Mouse (Mus musculus) adipose tissue, adult 10 weeks (tissue): ENCODE results near the gene Slco3a1. TPM values are rescaled to one million over a fixed set of nuclear protein-coding genes. Genes with fewer than 3 reads are reported as not detected.

ENCODE experiments used
- polyA plus RNA-seq: library from polyadenylated mRNA; stranded (reverse); fragments of 350-450 nt; fragmentation: Illumina TruSeq; extraction: RNeasy Lipid Tissue Mini Kit (QIAGEN cat#74804); gene quantifications from one replicate; pipeline ENCODE4 v1.2.3, GENCODE M21; 2014; ENCODE audit warnings: low read depth, low replicate concordance

Slco3a1 gene
- 12.0 TPM for polyA plus RNA-seq

DNA sequence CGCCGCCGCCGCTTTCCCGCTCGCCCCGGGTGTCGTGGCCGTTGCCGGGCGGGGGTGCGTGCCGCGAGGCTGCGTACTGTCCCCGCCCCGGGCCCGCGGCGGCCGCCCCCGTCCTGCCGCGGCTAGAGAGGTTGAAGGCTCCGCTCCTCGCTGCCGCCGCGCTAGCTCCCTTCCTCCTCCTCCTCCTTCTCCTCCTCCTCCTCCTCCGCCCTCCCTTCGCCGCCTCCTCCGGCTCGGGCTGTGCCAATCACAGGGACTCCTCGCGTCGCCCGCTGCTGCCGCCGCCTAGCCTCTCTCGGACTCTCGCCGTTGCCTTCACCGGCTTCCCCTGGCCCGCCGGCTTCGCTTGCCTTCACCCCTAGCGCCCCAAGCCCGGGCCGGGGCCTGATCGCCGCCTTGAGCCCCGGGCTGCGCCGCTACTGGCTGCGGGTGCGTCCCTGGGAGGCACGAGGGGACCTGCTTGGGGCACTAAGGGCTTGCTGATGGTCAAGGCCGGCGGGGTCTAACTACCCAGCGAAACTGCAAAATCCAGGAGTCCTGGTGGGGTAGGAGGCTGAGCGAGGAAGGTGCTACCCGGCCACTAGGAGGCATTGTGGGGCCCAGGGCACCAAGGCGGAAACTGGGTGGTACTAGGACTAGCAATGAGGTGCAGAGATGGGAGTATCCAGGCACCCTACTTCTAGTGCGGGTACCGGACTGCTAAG lies at the start of gene Slco3a1:
TSS of gene Slco3a1 (minus strand) at position 173 of the 704 bp plus-strand sequence.

